In the genomic region with DNA sequence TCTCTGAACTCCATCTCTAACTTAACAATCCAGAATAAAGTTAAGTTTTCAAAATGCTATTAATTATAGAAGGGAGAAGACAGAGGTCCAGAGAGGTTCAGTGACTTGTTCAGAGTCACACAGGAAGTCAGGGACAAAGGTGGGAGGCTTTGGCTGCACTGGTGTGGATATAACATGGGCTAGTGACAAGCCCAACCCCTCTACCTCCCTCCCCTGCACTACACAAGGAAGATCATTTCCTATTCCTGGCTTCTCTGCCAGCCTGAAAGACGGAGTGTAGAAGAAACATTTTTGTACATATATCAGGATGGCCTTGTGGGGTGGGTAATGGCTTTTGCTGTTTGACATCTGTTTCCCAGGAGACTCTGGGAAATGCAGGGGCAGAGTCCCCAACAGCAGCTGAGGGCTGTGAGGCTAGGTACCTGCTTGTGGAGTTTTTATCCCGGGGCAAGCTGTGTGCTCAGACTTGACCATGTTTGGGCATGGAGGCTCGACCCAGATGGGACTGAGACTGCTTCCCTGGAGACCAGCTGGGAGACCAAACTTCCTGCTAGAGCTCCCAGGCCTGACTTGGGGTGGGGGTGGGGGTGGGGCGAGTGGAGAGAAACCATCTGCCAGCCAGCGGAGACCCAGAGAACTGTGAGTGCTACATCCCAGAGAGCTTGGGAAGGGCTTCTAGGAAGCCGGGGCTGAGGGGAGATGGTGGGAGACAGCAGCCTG, we compare ENCODE assay signal across 9 mouse cellular contexts. TPM values are rescaled to one million over a fixed set of nuclear protein-coding genes. Genes with fewer than 3 reads are reported as not detected.
A peak's percentile ranks its signal among the peaks of the same experiment; 100 is the strongest.
DNase-seq lines count a peak whose midpoint lies in the region; ATAC-seq and TF ChIP-seq lines count a peak whose summit lies in the region.
"Had no signal": no experiment of that assay in that cellular context is flagged by ENCODE, and none has a peak within 500 bp of the region (broad histone marks: within the 10 kb centered on the region; RNA-seq: fewer than 3 reads in every experiment).

A gene (plus strand): TSS at position 326 of the 720 bp plus-strand sequence.

- no peak for TF ChIP-seq CTCF in stomach, postnatal 0 days (IDR thresholded peaks at IDR 0.05; ENCODE audit: low read depth)

- no peaks in the 10 kb centered on the region for H3K9me3 ChIP-seq in neural tube, embryonic 15.5 days (replicated peaks)
- H3K9me3 ChIP-seq in limb, embryonic 10.5 days (replicated peaks) = no peaks in the 10 kb centered on the region
- no peaks in the 10 kb centered on the region for H3K9me3 ChIP-seq in stomach, postnatal 0 days (ENCODE audit: control insufficient read depth, low read length)

- TF ChIP-seq EP300 in stomach, postnatal 0 days (optimal IDR thresholded peaks at IDR 0.05) = no peak

- no peak within 1 kb of the TSS for H3K4me3 ChIP-seq in neural tube, embryonic 15.5 days (replicated peaks)
- H3K4me3 ChIP-seq in limb, embryonic 10.5 days = no peak within 1 kb of the TSS
- no peak within 1 kb of the TSS for H3K4me3 ChIP-seq in stomach, postnatal 0 days (ENCODE audit: low read depth, low read length)

- peaks cover 4% of the 10 kb centered on the region; the same call in 1 of the 2 replicates for H3K4me1 ChIP-seq in neural tube, embryonic 15.5 days
- H3K4me1 ChIP-seq in limb, embryonic 10.5 days = peaks cover 19% of the 10 kb centered on the region
- H3K4me1 ChIP-seq in stomach, postnatal 0 days (replicated peaks; ENCODE audit: control insufficient read depth, insufficient read depth) = no peaks in the 10 kb centered on the region

- no peaks in the 10 kb centered on the region for H3K27me3 ChIP-seq in neural tube, embryonic 15.5 days (replicated peaks)
- H3K27me3 ChIP-seq in limb, embryonic 10.5 days (ENCODE audit: low read depth, poor library complexity, severe bottlenecking) = no peaks in the 10 kb centered on the region
- no peaks in the 10 kb centered on the region for H3K27me3 ChIP-seq in stomach, postnatal 0 days (ENCODE audit: control insufficient read depth, insufficient read depth, low read length)

- no peak within 1 kb of the TSS for H3K9ac ChIP-seq in neural tube, embryonic 15.5 days (replicated peaks)
- H3K9ac ChIP-seq in stomach, postnatal 0 days (ENCODE audit: low read length) = no peak within 1 kb of the TSS; the same call in 1 of the 2 replicates

- no peak within 1 kb of the TSS for H3K27ac ChIP-seq in neural tube, embryonic 15.5 days (replicated peaks)
- peak within 1 kb of the TSS; percentile 54 for H3K27ac ChIP-seq in limb, embryonic 10.5 days
- peak within 1 kb of the TSS; percentile 87 for H3K27ac ChIP-seq in stomach, postnatal 0 days (replicated peaks)

- no peaks in the 10 kb centered on the region for H3K36me3 ChIP-seq in neural tube, embryonic 15.5 days
- no peaks in the 10 kb centered on the region for H3K36me3 ChIP-seq in limb, embryonic 10.5 days
- H3K36me3 ChIP-seq in stomach, postnatal 0 days (ENCODE audit: control insufficient read depth, insufficient read depth, low read length) = no peaks in the 10 kb centered on the region

- ATAC-seq in neural tube, embryonic 15.5 days (ENCODE audit: low FRiP score) = no peak
- peak; percentile 84 for ATAC-seq in stomach, postnatal 0 days (ENCODE audit: low FRiP score, low TSS enrichment)

- intact Hi-C loops in heart, postnatal 10 days (cut with DNase I) = no loop called here

- 43% methylated on average over 6 of the region's 6 CpGs for WGBS in neural tube, embryonic 15.5 days
- WGBS in limb, embryonic 10.5 days = 30% methylated on average over 6 of the region's 6 CpGs
- WGBS in stomach, postnatal 0 days = 21% methylated on average over 6 of the region's 6 CpGs

- no peak within 1 kb of the TSS for H3K4me2 ChIP-seq in neural tube, embryonic 15.5 days
- H3K4me2 ChIP-seq in stomach, postnatal 0 days (replicated peaks; ENCODE audit: low read depth) = peak within 1 kb of the TSS; percentile 35

- peak; percentile 24 for DNase-seq in neural tube, embryonic 10.5 days (ENCODE audit: extremely low spot score, low spot score)
- DNase-seq in heart, postnatal 10 days = peak; percentile 15 to 22
- peak; percentile 38 for DNase-seq in limb, embryonic 10.5 days (ENCODE audit: low spot score)
- DNase-seq in stomach, postnatal 0 days (ENCODE audit: low spot score) = peak; percentile 38
- DNase-seq in adrenal gland, adult 18-20 months (ENCODE audit: low spot score in 2 of 2) = no peak
- DNase-seq in urinary bladder, postnatal 25 days (ENCODE audit: low spot score) = no peak
- no peak for DNase-seq in urinary bladder, postnatal 10 days (ENCODE audit: low spot score)
- DNase-seq: cerebellum, adult 11 months had no signal

RNA-seq across cellular contexts. Expression of the gene that starts here (rescaled TPM):
- 0.36 and 0.45 TPM in 2 replicates for polyA plus RNA-seq in neural tube, embryonic 15.5 days (2015; fragmentation: Nextera tagmentation; extraction: Ambion mirVana)
- total RNA-seq in heart, postnatal 10 days (2021) = 1 to 10 TPM in 1 of 2 experiments, under 1 TPM in 1; 0.99 to 1.2 TPM
- 0.10 TPM in 2 replicates for polyA plus RNA-seq in limb, embryonic 10.5 days (2016; fragmentation: Nextera tagmentation; extraction: Ambion mirVana)
- 2.8 and 3.3 TPM in 2 replicates for polyA plus RNA-seq in stomach, postnatal 0 days (2015; fragmentation: Nextera tagmentation; extraction: Ambion mirVana)
- under 1 TPM; 0.10 to 0.17 TPM for total RNA-seq in adrenal gland, adult 18-20 months (2021)

Comparison
In these comparisons a context has a peak if more than half of its experiments do, and no peak if none do; other contexts are left out.
1. Peak in DNase-seq and H3K27ac ChIP-seq in limb, embryonic 10.5 days; RNA of the gene not detected or under 1 TPM.
2. DNase-seq: peak in neural tube, embryonic 10.5 days (single experiment), heart, postnatal 10 days (2 of 2) and stomach, postnatal 0 days (single experiment); none in adrenal gland, adult 18-20 months (0 of 2), urinary bladder, postnatal 25 days (single experiment) and urinary bladder, postnatal 10 days (single experiment).